Mouse (Mus musculus) C2C12 (cell line): ENCODE data around the gene 4921507P07Rik. TPM values are rescaled to one million over a fixed set of nuclear protein-coding genes. Genes with fewer than 3 reads are reported as not detected.

Source experiments
- H3K27me3 ChIP-seq: one replicate; pipeline ENCODE4 v1.6.1; 2011; ENCODE audit not compliant: control insufficient read depth, insufficient read depth, insufficient read length
- H3K36me3 ChIP-seq: one replicate; pipeline ENCODE4 v1.6.1; 2011; ENCODE audit not compliant: control insufficient read depth, insufficient read depth
- H3K4me3 ChIP-seq: one replicate; pipeline ENCODE4 v1.5.1; 2011; ENCODE audit warnings: mild to moderate bottlenecking, control low read depth; ENCODE audit not compliant: poor library complexity, insufficient read depth, severe bottlenecking
- H3K79me2 ChIP-seq: one replicate; pipeline ENCODE4 v1.6.1; 2011; ENCODE audit not compliant: control insufficient read depth, insufficient read depth
- H3K79me3 ChIP-seq: one replicate; pipeline ENCODE4 v1.6.1; 2011; ENCODE audit warnings: low read depth, control low read depth
- H3ac ChIP-seq: one replicate; pipeline ENCODE3; 2011; ENCODE audit warnings: low read depth; ENCODE audit not compliant: control insufficient read depth, insufficient read length
- CEBPB ChIP-seq: IDR thresholded peaks from one replicate; pipeline ENCODE4 v1.6.1; 2011; ENCODE audit warnings: low read depth, mild to moderate bottlenecking, control low read depth, moderate library complexity
- CTCF ChIP-seq: IDR thresholded peaks from one replicate; pipeline ENCODE4 v1.5.1; 2011; ENCODE audit not compliant: control insufficient read depth, insufficient read depth, insufficient read length
- FOSL1 ChIP-seq: IDR thresholded peaks from one replicate; pipeline ENCODE4 v1.8.0; 2011; ENCODE audit warnings: mild to moderate bottlenecking, low read length; ENCODE audit not compliant: poor library complexity, insufficient read depth, severe bottlenecking
- MAX ChIP-seq: IDR thresholded peaks from one replicate; pipeline ENCODE4 v1.6.1; 2011; ENCODE audit warnings: mild to moderate bottlenecking, control low read depth
- MYOD1 ChIP-seq: IDR thresholded peaks from one replicate; pipeline ENCODE4 v1.6.1; 2011; ENCODE audit warnings: low read depth; ENCODE audit not compliant: control insufficient read depth, insufficient read length
- MYOG ChIP-seq: IDR thresholded peaks from one replicate; pipeline ENCODE4 v1.6.1; 2011; ENCODE audit not compliant: control insufficient read depth, insufficient read length; ENCODE audit errors: extremely low read depth
- USF1 ChIP-seq: IDR thresholded peaks from one replicate; pipeline ENCODE4 v1.6.1; 2011; ENCODE audit warnings: low read depth, mild to moderate bottlenecking, control low read depth, moderate library complexity
- polyA plus RNA-seq: library from polyadenylated mRNA; unstranded; fragments of >200 nt; fragmentation: generic; extraction: Trizol; gene quantifications from one replicate; pipeline ENCODE4 v1.2.1, GENCODE M21; 2012; ENCODE audit warnings: missing spikeins

4921507P07Rik gene
- polyA plus RNA-seq, 1 experiment, result not detected

- TF ChIP-seq MYOD1 (no peak), USF1 (no peak), FOSL1 (no peak), MAX (no peak), MYOG (no peak), CTCF (no peak), CEBPB (no peak)
- Histone ChIP-seq H3K79me2 (no peaks in the 10 kb centered on the region), H3K27me3 (no peaks in the 10 kb centered on the region), H3K79me3 (no peaks in the 10 kb centered on the region), H3ac (no peak overlapping the region), H3K36me3 (no peaks in the 10 kb centered on the region), H3K4me3 (no peak overlapping the region)
Observed at GRCm38 (mm10) chr6:50552881-50553518, 43.4 kb downstream of the 4921507P07Rik start.

- H3ac ChIP-seq, result no peak overlapping the region
- no peak overlapping the region for H3K4me3 ChIP-seq
- no peaks in the 10 kb centered on the region for H3K36me3 ChIP-seq
- no peaks in the 10 kb centered on the region for H3K79me2 ChIP-seq
- TF ChIP-seq USF1 (no peak), CTCF (no peak), MYOD1 (no peak), MAX (no peak), CEBPB (no peak), MYOG (no peak), FOSL1 (no peak)
- H3K79me3 ChIP-seq, result no peaks in the 10 kb centered on the region
- H3K27me3 ChIP-seq, result no peaks in the 10 kb centered on the region
Observed at GRCm38 (mm10) chr6:50549791-50550190, 46.6 kb downstream of the 4921507P07Rik start.

GRCm38 (mm10) chr6:50549051-50549450 lies 47.4 kb downstream of the 4921507P07Rik start:
- Histone ChIP-seq H3K79me3 (no peaks in the 10 kb centered on the region), H3K79me2 (no peaks in the 10 kb centered on the region), H3ac (no peak overlapping the region), H3K27me3 (no peaks in the 10 kb centered on the region), H3K4me3 (no peak overlapping the region), H3K36me3 (no peaks in the 10 kb centered on the region)
- no peak for TF ChIP-seq MYOG
- no peak for TF ChIP-seq CTCF
- no peak for TF ChIP-seq MAX
- no peak for TF ChIP-seq CEBPB
- TF ChIP-seq USF1, result no peak
- no peak for TF ChIP-seq MYOD1
- TF ChIP-seq FOSL1, result no peak

- Histone ChIP-seq H3K79me2 (no peaks in the 10 kb centered on the region), H3ac (no peak overlapping the region), H3K36me3 (no peaks in the 10 kb centered on the region), H3K79me3 (no peaks in the 10 kb centered on the region), H3K27me3 (no peaks in the 10 kb centered on the region), H3K4me3 (no peak overlapping the region)
- TF ChIP-seq USF1, result peak; percentile 44
- peak; percentile 55 for TF ChIP-seq MAX
- TF ChIP-seq MYOD1, result no peak
- peak; percentile 42 for TF ChIP-seq CTCF
- TF ChIP-seq MYOG, result no peak
- TF ChIP-seq CEBPB, result peak; percentile 78
Observed at GRCm38 (mm10) chr6:50545412-50546043, 50.9 kb downstream of the 4921507P07Rik start.

- TF ChIP-seq MYOD1 (no peak), CEBPB (no peak), MAX (no peak), USF1 (peak; percentile 77), FOSL1 (no peak), MYOG (no peak)
- H3K36me3 ChIP-seq, result no peaks in the 10 kb centered on the region
Observed at GRCm38 (mm10) chr6:50542535-50542934, 53.9 kb downstream of the 4921507P07Rik start.

GRCm38 (mm10) chr6:50539641-50540040 lies 56.8 kb downstream of the 4921507P07Rik start:
- no peaks in the 10 kb centered on the region for H3K79me2 ChIP-seq
- TF ChIP-seq FOSL1 (no peak), USF1 (no peak), CTCF (no peak), MYOG (no peak), CEBPB (no peak), MYOD1 (no peak)
- H3K79me3 ChIP-seq, result no peaks in the 10 kb centered on the region
- H3ac ChIP-seq, result no peak overlapping the region
- H3K4me3 ChIP-seq, result no peak overlapping the region
- no peaks in the 10 kb centered on the region for H3K36me3 ChIP-seq
- H3K27me3 ChIP-seq, result no peaks in the 10 kb centered on the region

More at GRCm38 (mm10) chr6:50542535-50542934, 53.9 kb downstream of the 4921507P07Rik start:
- no peak overlapping the region for H3K4me3 ChIP-seq
- no peaks in the 10 kb centered on the region for H3K79me3 ChIP-seq
- no peak overlapping the region for H3ac ChIP-seq
- no peaks in the 10 kb centered on the region for H3K79me2 ChIP-seq
- no peaks in the 10 kb centered on the region for H3K27me3 ChIP-seq
